Mouse (Mus musculus) neural tube, embryonic 12.5 days (tissue): Measurements from ENCODE around the gene Togaram1. TPM values are rescaled to one million over a fixed set of nuclear protein-coding genes. Genes with fewer than 3 reads are reported as not detected.

Source experiments
- ATAC-seq: fragments of 200-750 bp; cut with Nextera tagmentation; 2 replicates; pipeline ENCODE4 v1.8.0; 2017; ENCODE audit warnings: low read depth, mild to moderate bottlenecking, moderate TSS enrichment, moderate library complexity; ENCODE audit not compliant: low FRiP score
- H3K27ac ChIP-seq: fragments of 300-500 bp; sonication (generic); 2 replicates; pipeline ENCODE4 v1.5.1; 2016
- H3K27me3 ChIP-seq: fragments of 300-500 bp; sonication (generic); replicated peaks from 2 replicates; pipeline ENCODE4 v1.6.1; 2016; ENCODE audit warnings: mild to moderate bottlenecking
- H3K36me3 ChIP-seq: fragments of 300-500 bp; sonication (generic); 2 replicates; pipeline ENCODE4 v1.6.1; 2016; ENCODE audit warnings: mild to moderate bottlenecking
- H3K4me1 ChIP-seq: fragments of 300-500 bp; sonication (generic); 2 replicates; pipeline ENCODE4 v1.6.1; 2016
- H3K4me2 ChIP-seq: fragments of 300-500 bp; sonication (generic); replicated peaks from 2 replicates; pipeline ENCODE4 v1.6.1; 2016; ENCODE audit warnings: mild to moderate bottlenecking
- H3K4me3 ChIP-seq: fragments of 300-500 bp; sonication (generic); 2 replicates; pipeline ENCODE4 v1.5.1; 2016
- H3K9ac ChIP-seq: fragments of 300-500 bp; sonication (generic); 2 replicates; pipeline ENCODE4 v1.6.1; 2016; ENCODE audit warnings: mild to moderate bottlenecking
- H3K9me3 ChIP-seq: fragments of 300-500 bp; sonication (generic); 2 replicates; pipeline ENCODE4 v1.6.1; 2016; ENCODE audit warnings: mild to moderate bottlenecking
- WGBS: fragments of 180-500 bp; shearing (Covaris S2); methylation state at CpG from one replicate; pipeline ENCODE4 v1.1.7; 2016; 5-methylcytosine and 5-hydroxymethylcytosine counted together
- polyA plus RNA-seq: library from polyadenylated mRNA; unstranded; fragments of >200 nt; fragmentation: Nextera tagmentation; extraction: Ambion mirVana; gene quantifications from 2 replicates; pipeline ENCODE4 v1.2.1, GENCODE M21; 2016

Togaram1 gene
- polyA plus RNA-seq, 1 experiment from 2014 or later: 25.8 TPM

DNA sequence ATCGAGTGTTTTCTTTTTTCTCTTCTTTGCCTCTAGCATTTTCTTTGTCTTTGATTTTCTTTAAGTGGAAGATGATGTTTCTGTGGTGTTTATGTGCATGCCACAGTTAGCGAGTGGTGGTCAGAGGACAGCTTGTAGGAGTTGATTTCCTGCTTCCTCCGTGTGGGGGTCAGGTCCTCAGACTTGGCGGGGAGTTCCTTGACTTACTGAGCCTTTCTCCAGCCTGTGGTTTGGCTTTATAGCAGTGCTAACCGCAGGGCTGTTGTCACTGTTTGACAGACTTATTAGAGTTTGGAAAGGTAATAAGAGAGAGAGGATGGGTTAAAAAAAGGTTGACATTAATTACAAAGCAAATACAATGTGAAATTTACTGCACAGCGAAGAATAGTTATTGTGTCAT lies 10.0 kb downstream of the Togaram1 start:
- Histone ChIP-seq H3K4me3 (no peak overlapping the region), H3K9ac (no peak overlapping the region), H3K27me3 (no peaks in the 10 kb centered on the region), H3K36me3 (peaks cover 19% of the 10 kb centered on the region), H3K27ac (no peak overlapping the region), H3K4me2 (no peak overlapping the region), H3K4me1 (peaks cover 14% of the 10 kb centered on the region; the same call in 1 of the 2 replicates), H3K9me3 (no peaks in the 10 kb centered on the region)
- 55% methylated on average over 6 of the region's 6 CpGs for WGBS
- ATAC-seq: no peak

- Histone ChIP-seq H3K27ac (no peak overlapping the region), H3K9ac (no peak overlapping the region), H3K4me2 (no peak overlapping the region), H3K9me3 (no peaks in the 10 kb centered on the region), H3K36me3 (peaks cover 19% of the 10 kb centered on the region), H3K27me3 (no peaks in the 10 kb centered on the region), H3K4me1 (peaks cover 8% of the 10 kb centered on the region; the same call in 1 of the 2 replicates), H3K4me3 (no peak overlapping the region)
- 74% methylated on average over 1 of the region's 1 CpGs for WGBS
- ATAC-seq: no peak
These were observed 10.6 kb downstream of the Togaram1 start for GRCm38 (mm10) chr12:64976191-64976590.

DNA sequence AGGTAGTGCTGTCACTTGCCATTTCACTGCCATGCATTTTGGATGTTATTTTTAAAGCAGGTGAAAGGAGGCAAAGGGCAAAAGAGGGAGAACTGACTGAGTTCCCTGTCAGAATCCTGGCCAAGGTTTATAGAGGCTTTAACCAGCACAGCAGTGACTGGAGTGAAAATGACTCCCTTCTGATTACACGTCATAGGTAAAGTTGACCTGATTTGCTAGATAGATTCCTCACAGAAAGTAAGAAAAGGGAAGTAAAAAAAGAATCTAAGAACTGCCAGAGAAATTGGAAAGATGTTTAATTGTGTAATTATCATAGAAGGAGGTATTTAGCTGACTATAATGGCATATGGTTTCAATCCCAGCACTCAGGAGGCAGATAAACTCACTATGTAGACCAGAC lies 11.9 kb downstream of the Togaram1 start:
- no peak overlapping the region for H3K27ac ChIP-seq
- peaks cover 24% of the 10 kb centered on the region for H3K36me3 ChIP-seq
- no peak overlapping the region for H3K9ac ChIP-seq
- no peaks in the 10 kb centered on the region for H3K9me3 ChIP-seq
- H3K4me1 ChIP-seq: no peaks in the 10 kb centered on the region
- no peaks in the 10 kb centered on the region for H3K27me3 ChIP-seq
- no peak for ATAC-seq
- WGBS: 88% methylated on average over 1 of the region's 1 CpGs
- H3K4me3 ChIP-seq: no peak overlapping the region
- no peak overlapping the region for H3K4me2 ChIP-seq

- H3K4me2 ChIP-seq: no peak overlapping the region
- no peaks in the 10 kb centered on the region for H3K9me3 ChIP-seq
- H3K4me1 ChIP-seq: no peaks in the 10 kb centered on the region
- H3K27me3 ChIP-seq: no peaks in the 10 kb centered on the region
- no peak for ATAC-seq
- 95% methylated on average over 3 of the region's 3 CpGs for WGBS
- H3K27ac ChIP-seq: no peak overlapping the region
- H3K9ac ChIP-seq: no peak overlapping the region
- peaks cover 50% of the 10 kb centered on the region for H3K36me3 ChIP-seq
- no peak overlapping the region for H3K4me3 ChIP-seq
These were observed 42.1 kb downstream of the Togaram1 start for GRCm38 (mm10) chr12:65007725-65008124.

GRCm38 (mm10) chr12:65022842-65023241 lies 57.2 kb downstream of the Togaram1 start:
- Histone ChIP-seq H3K4me2 (no peak overlapping the region), H3K9me3 (no peaks in the 10 kb centered on the region), H3K4me1 (no peaks in the 10 kb centered on the region), H3K36me3 (0 out of 2 replicates have a peak, but pooled peaks cover 4% of the 10 kb centered on the region), H3K27ac (no peak overlapping the region), H3K9ac (no peak overlapping the region), H3K4me3 (no peak overlapping the region), H3K27me3 (no peaks in the 10 kb centered on the region)
- ATAC-seq: no peak
- WGBS: 97% methylated on average over 6 of the region's 6 CpGs

DNA sequence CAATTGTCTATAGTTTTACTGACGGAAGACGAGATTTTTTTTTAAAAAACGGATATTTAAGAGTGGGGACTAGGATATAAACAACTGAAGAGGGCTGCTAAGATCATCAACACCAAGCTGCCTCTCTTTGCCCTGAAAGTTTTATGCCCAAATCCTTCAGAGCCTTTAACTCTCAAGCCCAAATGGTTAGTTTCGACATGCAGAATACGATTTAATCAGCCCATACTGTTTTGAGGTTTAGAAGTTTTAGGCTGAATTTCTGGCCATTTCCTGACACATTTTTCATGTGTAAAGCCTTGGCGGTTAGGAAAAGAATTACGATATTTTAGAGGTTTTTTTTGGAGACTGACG lies 70.2 kb downstream of the Togaram1 start:
- 49% methylated on average over 8 of the region's 8 CpGs for WGBS
- Histone ChIP-seq H3K9me3 (no peaks in the 10 kb centered on the region), H3K27ac (no peak overlapping the region), H3K9ac (no peak overlapping the region), H3K4me3 (peak overlapping the region; percentile 89), H3K4me2 (peak overlapping the region; percentile 64), H3K27me3 (no peaks in the 10 kb centered on the region), H3K4me1 (peaks cover 7% of the 10 kb centered on the region), H3K36me3 (no peaks in the 10 kb centered on the region)
- ATAC-seq: peak; percentile 14; the same call in 1 of the 2 replicates

GRCm38 (mm10) chr12:65036190-65036870 lies 70.7 kb downstream of the Togaram1 start, which contains the start of gene Prpf39:
Gene Prpf39 (plus strand): TSS chr12:65036333.
- under 1% methylated on average over 64 of the region's 65 CpGs for WGBS
- no peaks in the 10 kb centered on the region for H3K36me3 ChIP-seq
- peak; percentile 95 for ATAC-seq

GRCm38 (mm10) chr12:65036892-65037545 lies 71.4 kb downstream of the Togaram1 start:
- Histone ChIP-seq H3K9ac (peak overlapping the region; percentile 88), H3K27me3 (no peaks in the 10 kb centered on the region), H3K4me1 (peaks cover 7% of the 10 kb centered on the region), H3K36me3 (no peaks in the 10 kb centered on the region; the same call in 1 of the 2 replicates), H3K27ac (no peak overlapping the region), H3K4me2 (peak overlapping the region; percentile 64), H3K4me3 (peak overlapping the region; percentile 89), H3K9me3 (no peaks in the 10 kb centered on the region)
- WGBS: 19% methylated on average over 18 of the region's 18 CpGs
- peak; percentile 35 for ATAC-seq

More at GRCm38 (mm10) chr12:65036190-65036870, 70.7 kb downstream of the Togaram1 start, which contains the start of gene Prpf39:
- Histone ChIP-seq H3K9ac (peak within 1 kb of the TSS; percentile 88), H3K9me3 (no peaks in the 10 kb centered on the region), H3K4me1 (peaks cover 7% of the 10 kb centered on the region), H3K27me3 (no peaks in the 10 kb centered on the region), H3K27ac (no peak within 1 kb of the TSS), H3K4me2 (peak within 1 kb of the TSS; percentile 64), H3K4me3 (peak within 1 kb of the TSS; percentile 89)

DNA sequence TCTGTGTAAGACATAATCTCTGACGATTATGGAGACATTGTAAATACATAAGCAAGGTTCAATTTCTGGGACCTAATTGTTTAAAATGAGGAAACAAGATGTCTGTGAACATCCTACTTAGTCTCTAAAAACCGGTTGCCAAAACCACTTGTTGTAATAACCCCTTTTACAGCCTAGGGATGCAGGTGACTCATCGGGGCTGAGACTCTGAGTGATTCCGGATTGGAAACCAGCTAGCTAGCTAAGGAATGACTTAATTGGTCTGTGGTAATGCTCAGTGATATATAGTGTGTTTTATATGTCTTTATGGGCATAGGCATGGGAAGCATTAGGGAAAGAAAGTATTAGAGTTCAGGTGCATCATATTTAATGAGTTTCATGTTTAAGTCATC lies 71.9 kb downstream of the Togaram1 start:
- Histone ChIP-seq H3K9me3 (no peaks in the 10 kb centered on the region), H3K4me3 (no peak overlapping the region), H3K9ac (no peak overlapping the region), H3K36me3 (no peaks in the 10 kb centered on the region; the same call in 1 of the 2 replicates), H3K27ac (no peak overlapping the region), H3K27me3 (no peaks in the 10 kb centered on the region), H3K4me2 (peak overlapping the region; percentile 64), H3K4me1 (peaks cover 7% of the 10 kb centered on the region)
- no peak for ATAC-seq
- 30% methylated on average over 4 of the region's 4 CpGs for WGBS

DNA sequence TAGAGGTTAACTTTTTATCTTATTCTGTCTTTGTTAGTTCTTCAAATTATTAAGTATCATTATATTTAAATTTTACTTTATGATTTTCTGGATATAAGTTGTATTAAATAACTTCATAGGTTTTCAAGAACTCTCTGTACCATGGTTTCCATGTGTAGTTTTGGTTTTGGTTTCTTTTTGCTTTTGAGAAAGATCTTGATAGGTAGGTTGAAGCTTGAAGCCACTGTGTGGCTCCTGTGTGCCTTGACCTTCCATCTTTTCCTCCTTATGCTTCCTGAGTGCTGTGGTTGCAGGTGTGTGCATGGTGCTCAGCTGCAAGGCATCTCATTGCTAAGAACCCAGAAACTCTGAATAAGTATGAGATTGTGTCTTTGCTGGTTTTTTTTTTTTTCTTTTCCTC lies 83.2 kb downstream of the Togaram1 start:
- H3K27me3 ChIP-seq: no peaks in the 10 kb centered on the region
- H3K4me3 ChIP-seq: no peak overlapping the region
- H3K27ac ChIP-seq: no peak overlapping the region
- no peaks in the 10 kb centered on the region for H3K4me1 ChIP-seq
- no peak for ATAC-seq
- H3K9ac ChIP-seq: no peak overlapping the region
- H3K36me3 ChIP-seq: peaks cover 17% of the 10 kb centered on the region
- no peak overlapping the region for H3K4me2 ChIP-seq
- H3K9me3 ChIP-seq: no peaks in the 10 kb centered on the region

DNA sequence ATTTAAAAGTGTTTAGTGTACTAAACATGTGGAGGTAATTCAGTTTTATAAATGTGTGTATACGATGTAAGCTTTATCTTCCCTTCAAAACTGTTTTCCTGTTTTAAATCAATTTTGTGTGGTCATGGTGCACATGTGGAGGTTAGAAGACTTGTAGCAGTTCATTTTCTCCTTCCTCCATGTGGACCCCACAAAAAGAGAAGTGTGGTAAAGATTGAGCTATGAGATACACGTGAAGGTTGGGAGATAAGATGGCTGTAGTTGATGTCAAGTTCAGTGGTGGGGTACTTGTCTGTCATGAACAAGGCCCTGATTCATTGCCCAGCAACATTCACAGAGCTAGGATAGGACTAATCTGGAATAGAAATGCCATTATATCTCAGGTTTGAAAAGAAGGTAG lies 92.6 kb downstream of the Togaram1 start:
- no peak overlapping the region for H3K27ac ChIP-seq
- 91% methylated on average over 2 of the region's 2 CpGs for WGBS
- H3K4me2 ChIP-seq: no peak overlapping the region
- H3K27me3 ChIP-seq: no peaks in the 10 kb centered on the region
- H3K4me1 ChIP-seq: no peaks in the 10 kb centered on the region
- H3K36me3 ChIP-seq: peaks cover 44% of the 10 kb centered on the region
- no peak for ATAC-seq
- H3K9ac ChIP-seq: no peak overlapping the region
- H3K9me3 ChIP-seq: no peaks in the 10 kb centered on the region
- H3K4me3 ChIP-seq: no peak overlapping the region

- Histone ChIP-seq H3K36me3 (peaks cover 51% of the 10 kb centered on the region), H3K9ac (no peak overlapping the region), H3K4me2 (no peak overlapping the region)
These were observed 95.5 kb downstream of the Togaram1 start for GRCm38 (mm10) chr12:65061082-65061481.

More at GRCm38 (mm10) chr12:65061082-65061481, 95.5 kb downstream of the Togaram1 start:
- Histone ChIP-seq H3K4me1 (no peaks in the 10 kb centered on the region), H3K27ac (no peak overlapping the region), H3K4me3 (no peak overlapping the region), H3K27me3 (no peaks in the 10 kb centered on the region), H3K9me3 (no peaks in the 10 kb centered on the region)
- ATAC-seq: no peak
